Mouse (Mus musculus) c-Kit-negative CD71-positive TER-119-positive erythroid progenitor cells, embryonic 14.5 days (primary cell): ENCODE results near the gene Gprin1.

Experiments used
- DNase-seq: peaks from one replicate; pipeline ENCODE4 v3.0.0-alpha.2; 2013; ENCODE audit warnings: low read depth, low spot score

The Gprin1 gene

GRCm38 (mm10) chr13:54760164-54760795, 10.6 kb upstream of the Gprin1 start:
- DNase-seq = no peak

- DNase-seq = no peak
These were observed 9.8 kb upstream of the Gprin1 start for GRCm38 (mm10) chr13:54759496-54759895.

- DNase-seq = no peak
These were observed 9.2 kb upstream of the Gprin1 start for GRCm38 (mm10) chr13:54758756-54759470.

GRCm38 (mm10) chr13:54758045-54758755, 8.5 kb upstream of the Gprin1 start:
- no peak for DNase-seq

GRCm38 (mm10) chr13:54757093-54757830, 7.6 kb upstream of the Gprin1 start:
- no peak for DNase-seq

- DNase-seq = no peak
These were observed 6.6 kb upstream of the Gprin1 start for GRCm38 (mm10) chr13:54756156-54756712.

GRCm38 (mm10) chr13:54755201-54755830, 5.6 kb upstream of the Gprin1 start:
- no peak for DNase-seq

GRCm38 (mm10) chr13:54754169-54755080, 4.8 kb upstream of the Gprin1 start:
- DNase-seq = no peak

GRCm38 (mm10) chr13:54753733-54754132, 4.1 kb upstream of the Gprin1 start:
- no peak for DNase-seq

GRCm38 (mm10) chr13:54752656-54753055, 3.0 kb upstream of the Gprin1 start:
- no peak for DNase-seq

- no peak for DNase-seq
These were observed 1.0 kb upstream of the Gprin1 start for GRCm38 (mm10) chr13:54750699-54751098.

GRCm38 (mm10) chr13:54749061-54749863, 412 bp downstream of the Gprin1 start:
- DNase-seq = no peak

GRCm38 (mm10) chr13:54748721-54749060, 983 bp downstream of the Gprin1 start:
- DNase-seq = no peak

- DNase-seq = no peak
These were observed 1.5 kb downstream of the Gprin1 start for GRCm38 (mm10) chr13:54748190-54748589.

- no peak for DNase-seq
These were observed 2.8 kb downstream of the Gprin1 start for GRCm38 (mm10) chr13:54746896-54747295.

GRCm38 (mm10) chr13:54746110-54746509, 3.6 kb downstream of the Gprin1 start:
- DNase-seq = no peak

- DNase-seq = no peak
These were observed 11.5 kb downstream of the Gprin1 start for GRCm38 (mm10) chr13:54738213-54738601.

- no peak for DNase-seq
These were observed 12.0 kb downstream of the Gprin1 start for GRCm38 (mm10) chr13:54737488-54738212.

- no peak for DNase-seq
These were observed 12.7 kb downstream of the Gprin1 start for GRCm38 (mm10) chr13:54736931-54737330.
